Mouse (Mus musculus): ENCODE measurements around the gene Spink8.

GRCm38 (mm10) chr9:109826181-109826580, 14.1 kb downstream of the Spink8 start:
- TF ChIP-seq CTCF (conservative IDR thresholded peaks at IDR 0.05; ENCODE audit: insufficient read depth, insufficient read length, low read depth, low read length) = no peak
- no peak for TF ChIP-seq POLR2A (IDR thresholded peaks at IDR 0.05; ENCODE audit: low read depth, low read length)

All from kidney, adult 2 months (tissue).